Mouse (Mus musculus): ENCODE measurements around the gene Gm49373. TPM values are rescaled to one million over a fixed set of nuclear protein-coding genes. Genes with fewer than 3 reads are reported as not detected.

Gm49373 gene
- polyA plus RNA-seq, 1 experiment from 2014 or later, result 0.91 TPM

DNA sequence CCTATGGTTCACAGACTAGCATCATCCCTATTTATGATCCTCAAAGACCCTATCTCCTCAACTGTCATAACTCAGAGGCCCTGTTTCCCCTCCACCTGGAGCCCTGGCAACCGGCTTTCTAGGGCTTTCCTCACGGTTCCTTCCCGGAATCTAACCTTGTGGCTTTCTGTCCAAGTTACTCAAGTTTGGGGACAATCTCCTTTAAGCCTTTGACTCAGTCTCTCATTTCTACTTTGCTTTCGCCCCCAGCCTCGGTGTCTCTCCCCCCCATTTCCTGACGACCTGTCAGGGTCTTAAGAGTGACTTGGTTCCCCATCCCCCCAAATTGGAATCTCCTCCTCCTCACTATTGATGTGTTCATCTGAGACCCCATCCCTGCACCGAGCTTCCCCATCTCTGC lies 40.4 kb downstream of the Gm49373 start:
- H3K36me3 ChIP-seq, result no peaks in the 10 kb centered on the region
- peaks cover 99% of the 10 kb centered on the region for H3K27me3 ChIP-seq
- peak overlapping the region; percentile 75 for H3K4me2 ChIP-seq
- H3K27ac ChIP-seq (replicated peaks), result no peak overlapping the region
- no peak for ATAC-seq (ENCODE audit: low read depth)
- peak overlapping the region; percentile 63; the same call in 1 of the 2 replicates for H3K9ac ChIP-seq
- no peaks in the 10 kb centered on the region for H3K9me3 ChIP-seq
- H3K4me3 ChIP-seq, result peak overlapping the region; percentile 43
- H3K4me1 ChIP-seq (replicated peaks), result peaks cover 74% of the 10 kb centered on the region
- WGBS, result 3% methylated on average over 7 of the region's 7 CpGs

- no peak within 1 kb of the TSS for H3K27ac ChIP-seq (replicated peaks)
- peaks cover 72% of the 10 kb centered on the region for H3K4me1 ChIP-seq (replicated peaks)
- peak within 1 kb of the TSS; percentile 63 for H3K9ac ChIP-seq
- H3K27me3 ChIP-seq, result peaks cover 98% of the 10 kb centered on the region
- H3K4me2 ChIP-seq, result peak within 1 kb of the TSS; percentile 75
- H3K4me3 ChIP-seq, result peak within 1 kb of the TSS; percentile 43
- H3K36me3 ChIP-seq, result no peaks in the 10 kb centered on the region
- no peaks in the 10 kb centered on the region for H3K9me3 ChIP-seq
- under 1% methylated on average over 35 of the region's 35 CpGs for WGBS
- ATAC-seq (ENCODE audit: low read depth), result peak; percentile 22
Measured at GRCm38 (mm10) chr9:21031896-21032351, 41.0 kb downstream of the Gm49373 start, which contains the start of gene Icam5. Gene Icam5 (plus strand): TSS chr9:21032073.

- WGBS, result under 1% methylated on average over 36 of the region's 36 CpGs
Measured at GRCm38 (mm10) chr9:21031251-21031895, 41.5 kb downstream of the Gm49373 start.

GRCm38 (mm10) chr9:21030781-21031250 lies 42.1 kb downstream of the Gm49373 start:
- Histone ChIP-seq H3K9me3 (no peaks in the 10 kb centered on the region), H3K4me2 (peak overlapping the region; percentile 75), H3K27me3 (peaks cover 98% of the 10 kb centered on the region), H3K36me3 (no peaks in the 10 kb centered on the region), H3K4me3 (peak overlapping the region; percentile 43), H3K9ac (0 out of 2 replicates have a peak overlapping the region, but pooled peaks have one; percentile 63), H3K27ac (replicated peaks) (no peak overlapping the region), H3K4me1 (replicated peaks) (peaks cover 67% of the 10 kb centered on the region)
- WGBS, result under 1% methylated on average over 13 of the region's 13 CpGs
- ATAC-seq (ENCODE audit: low read depth), result peak; percentile 45

More at GRCm38 (mm10) chr9:21031251-21031895, 41.5 kb downstream of the Gm49373 start:
- Histone ChIP-seq H3K9ac (peak overlapping the region; percentile 63), H3K4me3 (peak overlapping the region; percentile 43), H3K9me3 (no peaks in the 10 kb centered on the region), H3K4me1 (replicated peaks) (peaks cover 67% of the 10 kb centered on the region), H3K36me3 (no peaks in the 10 kb centered on the region), H3K4me2 (peak overlapping the region; percentile 75), H3K27me3 (peaks cover 98% of the 10 kb centered on the region), H3K27ac (replicated peaks) (no peak overlapping the region)
- ATAC-seq (ENCODE audit: low read depth), result peak; percentile 59

GRCm38 (mm10) chr9:21030055-21030600 lies 42.8 kb downstream of the Gm49373 start:
- peaks cover 98% of the 10 kb centered on the region for H3K27me3 ChIP-seq
- H3K27ac ChIP-seq (replicated peaks), result no peak overlapping the region
- H3K36me3 ChIP-seq, result no peaks in the 10 kb centered on the region
- H3K4me3 ChIP-seq, result 0 out of 2 replicates have a peak overlapping the region, but pooled peaks have one; percentile 26
- H3K4me1 ChIP-seq (replicated peaks), result peaks cover 63% of the 10 kb centered on the region
- no peak for ATAC-seq (ENCODE audit: low read depth)
- WGBS, result 23% methylated on average over 22 of the region's 22 CpGs
- H3K4me2 ChIP-seq, result peak overlapping the region; percentile 75
- H3K9me3 ChIP-seq, result no peaks in the 10 kb centered on the region
- H3K9ac ChIP-seq, result no peak overlapping the region

- no peak for ATAC-seq (ENCODE audit: low read depth)
- H3K27me3 ChIP-seq, result peaks cover 92% of the 10 kb centered on the region
- H3K4me2 ChIP-seq, result peak within 1 kb of the TSS; percentile 75
- no peaks in the 10 kb centered on the region for H3K36me3 ChIP-seq
- peaks cover 56% of the 10 kb centered on the region for H3K4me1 ChIP-seq (replicated peaks)
- no peak within 1 kb of the TSS for H3K27ac ChIP-seq (replicated peaks)
- H3K9ac ChIP-seq, result 0 out of 2 replicates have a peak within 1 kb of the TSS, but pooled peaks have one; percentile 43
- no peaks in the 10 kb centered on the region for H3K9me3 ChIP-seq
- H3K4me3 ChIP-seq, result peak within 1 kb of the TSS; percentile 26
- 4% methylated on average over 37 of the region's 37 CpGs for WGBS
Measured at GRCm38 (mm10) chr9:21029291-21030054, 43.4 kb downstream of the Gm49373 start, which contains the start of gene Icam4. Gene Icam4 (plus strand): TSS chr9:21029373.

DNA sequence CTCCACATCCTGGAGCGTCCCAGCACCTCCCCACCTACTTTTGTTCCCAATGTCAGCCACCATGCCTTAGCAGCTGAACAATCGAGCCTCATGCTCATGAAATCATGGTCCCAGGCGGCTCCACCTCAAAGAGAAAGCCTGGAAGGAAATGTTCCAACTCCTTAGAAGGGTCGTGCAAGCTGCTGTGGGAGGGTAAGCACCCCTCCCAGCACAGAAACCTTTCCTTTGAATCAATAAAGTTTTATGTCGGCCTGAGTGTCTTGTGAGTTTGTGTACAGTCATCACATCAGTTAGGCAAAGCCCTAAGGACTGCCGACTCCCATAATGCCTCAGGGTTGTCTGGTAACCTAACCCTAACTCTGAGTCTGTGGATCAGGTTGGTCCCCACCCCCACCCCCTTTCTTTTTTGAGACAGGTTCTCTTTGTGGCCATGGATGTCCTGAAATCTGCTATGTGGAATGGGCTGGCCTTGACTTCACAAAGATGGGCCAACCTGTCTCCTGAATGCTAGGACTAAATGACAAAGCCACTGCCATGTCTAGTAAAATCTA lies 44.3 kb downstream of the Gm49373 start:
- no peak overlapping the region for H3K9ac ChIP-seq
- no peak for ATAC-seq (ENCODE audit: low read depth)
- peaks cover 52% of the 10 kb centered on the region for H3K4me1 ChIP-seq (replicated peaks)
- H3K9me3 ChIP-seq, result no peaks in the 10 kb centered on the region
- H3K4me2 ChIP-seq, result no peak overlapping the region
- peaks cover 84% of the 10 kb centered on the region for H3K27me3 ChIP-seq
- H3K4me3 ChIP-seq, result no peak overlapping the region
- WGBS, result 56% methylated on average over 6 of the region's 6 CpGs
- no peak overlapping the region for H3K27ac ChIP-seq (replicated peaks)
- H3K36me3 ChIP-seq, result no peaks in the 10 kb centered on the region

DNA sequence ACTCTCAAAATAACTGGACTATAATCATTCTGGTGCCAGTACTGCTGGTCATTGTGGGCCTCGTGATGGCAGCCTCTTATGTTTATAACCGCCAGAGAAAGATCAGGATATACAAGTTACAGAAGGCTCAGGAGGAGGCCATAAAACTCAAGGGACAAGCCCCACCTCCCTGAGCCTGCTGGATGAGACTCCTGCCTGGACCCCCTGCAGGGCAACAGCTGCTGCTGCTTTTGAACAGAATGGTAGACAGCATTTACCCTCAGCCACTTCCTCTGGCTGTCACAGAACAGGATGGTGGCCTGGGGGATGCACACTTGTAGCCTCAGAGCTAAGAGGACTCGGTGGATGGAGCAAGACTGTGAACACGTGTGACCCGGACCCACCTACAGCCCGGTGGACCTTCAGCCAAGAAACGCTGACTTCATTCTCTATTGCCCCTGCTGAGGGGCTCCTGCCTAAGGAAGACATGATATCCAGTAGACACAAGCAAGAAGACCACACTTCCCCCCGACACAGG lies 45.1 kb downstream of the Gm49373 start:
- H3K4me3 ChIP-seq, result no peak overlapping the region
- H3K9me3 ChIP-seq, result no peaks in the 10 kb centered on the region
- WGBS, result 36% methylated on average over 8 of the region's 8 CpGs
- no peak overlapping the region for H3K27ac ChIP-seq (replicated peaks)
- H3K9ac ChIP-seq, result no peak overlapping the region
- peaks cover 76% of the 10 kb centered on the region for H3K27me3 ChIP-seq
- no peaks in the 10 kb centered on the region for H3K36me3 ChIP-seq
- H3K4me1 ChIP-seq (replicated peaks), result peaks cover 44% of the 10 kb centered on the region
- no peak overlapping the region for H3K4me2 ChIP-seq
- no peak for ATAC-seq (ENCODE audit: low read depth)

- no peaks in the 10 kb centered on the region for H3K36me3 ChIP-seq
- no peak overlapping the region for H3K9ac ChIP-seq
- 85% methylated on average over 12 of the region's 12 CpGs for WGBS
- H3K27me3 ChIP-seq, result peaks cover 71% of the 10 kb centered on the region
- no peak overlapping the region for H3K4me3 ChIP-seq
- H3K9me3 ChIP-seq, result no peaks in the 10 kb centered on the region
- H3K4me1 ChIP-seq (replicated peaks), result peaks cover 35% of the 10 kb centered on the region
- H3K4me2 ChIP-seq, result no peak overlapping the region
- no peak overlapping the region for H3K27ac ChIP-seq (replicated peaks)
- ATAC-seq (ENCODE audit: low read depth), result no peak
Measured at GRCm38 (mm10) chr9:21026849-21027248, 46.0 kb downstream of the Gm49373 start.

- Histone ChIP-seq H3K9ac (no peak overlapping the region), H3K9me3 (no peaks in the 10 kb centered on the region), H3K27ac (replicated peaks) (no peak overlapping the region), H3K27me3 (peaks cover 59% of the 10 kb centered on the region), H3K4me1 (replicated peaks) (peaks cover 23% of the 10 kb centered on the region), H3K4me3 (no peak overlapping the region), H3K4me2 (no peak overlapping the region), H3K36me3 (no peaks in the 10 kb centered on the region)
- no peak for ATAC-seq (ENCODE audit: low read depth)
- WGBS, result 75% methylated on average over 19 of the region's 19 CpGs
Measured at GRCm38 (mm10) chr9:21025258-21025810, 47.6 kb downstream of the Gm49373 start.

DNA sequence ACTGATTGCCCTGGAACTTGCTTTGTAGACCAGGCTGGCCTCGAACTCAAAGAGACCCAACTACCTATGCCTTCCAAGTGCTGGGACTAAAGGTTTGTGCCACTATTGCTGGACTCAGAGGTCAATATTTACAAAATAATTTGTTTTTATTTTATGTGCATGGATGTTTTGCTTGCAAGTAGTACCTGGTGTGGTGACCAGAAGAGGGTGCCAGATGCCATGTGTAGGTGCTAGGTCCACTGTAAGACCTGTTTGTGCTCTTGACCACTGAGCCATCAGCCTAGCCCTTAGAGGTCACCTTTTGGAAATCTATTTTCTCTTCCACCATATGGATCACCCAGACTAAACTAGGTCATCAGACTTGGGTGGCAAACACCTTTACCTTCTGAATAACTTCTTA lies 50.2 kb downstream of the Gm49373 start:
- no peak overlapping the region for H3K27ac ChIP-seq (replicated peaks)
- 87% methylated on average over 1 of the region's 1 CpGs for WGBS

More for the DNA sequence above, 50.2 kb downstream of the Gm49373 start:
- Histone ChIP-seq H3K4me2 (no peak overlapping the region), H3K9ac (no peak overlapping the region), H3K36me3 (no peaks in the 10 kb centered on the region), H3K4me3 (no peak overlapping the region), H3K27me3 (peaks cover 51% of the 10 kb centered on the region), H3K9me3 (no peaks in the 10 kb centered on the region), H3K4me1 (replicated peaks) (peaks cover 5% of the 10 kb centered on the region)
- no peak for ATAC-seq (ENCODE audit: low read depth)

Data from neural tube, embryonic 13.5 days (tissue).